In genomic region chr6:57743333-57743732, GRCm38 (mm10) we compare ENCODE assay signal across 9 mouse cellular contexts. TPM values are rescaled to one million over a fixed set of nuclear protein-coding genes. Genes with fewer than 3 reads are reported as not detected.
DNase-seq lines count a peak whose midpoint lies in the region; ATAC-seq and TF ChIP-seq lines count a peak whose summit lies in the region.
"Had no signal": no experiment of that assay in that cellular context is flagged by ENCODE, and none has a peak within 500 bp of the region (broad histone marks: within the 10 kb centered on the region; RNA-seq: fewer than 3 reads in every experiment).

No protein-coding gene starts in this region.

- no peaks in the 10 kb centered on the region for H3K4me1 ChIP-seq in intestine, embryonic 15.5 days (replicated peaks)
- no peaks in the 10 kb centered on the region for H3K4me1 ChIP-seq in intestine, embryonic 16.5 days (ENCODE audit: control insufficient read depth, insufficient read depth, low read length)
- H3K4me1 ChIP-seq in G1E (ENCODE audit: insufficient read depth, low read depth, low read length), result peaks cover 39% of the 10 kb centered on the region
- H3K4me1 ChIP-seq: embryonic facial prominence, embryonic 12.5 days had no signal

- 0 out of 2 replicates have a peak, but pooled peaks have one; percentile 67 for ATAC-seq in intestine, embryonic 15.5 days
- ATAC-seq in intestine, embryonic 16.5 days, result no peak
- 0 out of 2 replicates have a peak, but pooled peaks have one; percentile 23 for ATAC-seq in G1E (ENCODE audit: extremely low read depth, insufficient number of reproducible peaks, low FRiP score, poor library complexity, severe bottlenecking)
- peak; percentile 70 for ATAC-seq in megakaryocyte progenitor cell, adult 5-6 weeks (replicated peaks; ENCODE audit: poor library complexity)

- H3K27me3 ChIP-seq in intestine, embryonic 15.5 days (replicated peaks), result no peaks in the 10 kb centered on the region
- H3K27me3 ChIP-seq in intestine, embryonic 16.5 days (replicated peaks; ENCODE audit: control insufficient read depth, insufficient read depth, low read length), result no peaks in the 10 kb centered on the region
- H3K27me3 ChIP-seq in G1E (ENCODE audit: insufficient read depth, low read length), result no peaks in the 10 kb centered on the region
- H3K27me3 ChIP-seq: embryonic facial prominence, embryonic 12.5 days had no signal

- no peak overlapping the region for H3K4me2 ChIP-seq in intestine, embryonic 15.5 days (replicated peaks)
- no peak overlapping the region for H3K4me2 ChIP-seq in intestine, embryonic 16.5 days (ENCODE audit: low read depth, low read length)
- H3K4me2 ChIP-seq: embryonic facial prominence, embryonic 12.5 days had no signal

- no peak overlapping the region for H3K27ac ChIP-seq in intestine, embryonic 15.5 days
- H3K27ac ChIP-seq in intestine, embryonic 16.5 days (ENCODE audit: low read length), result no peak overlapping the region
- H3K27ac ChIP-seq: embryonic facial prominence, embryonic 12.5 days had no signal

- whole genome bisulfite sequencing in intestine, embryonic 15.5 days, result 80% methylated on average over 2 of the region's 2 CpGs
- WGBS in intestine, embryonic 16.5 days, result 79% methylated on average over 2 of the region's 2 CpGs

- no peak overlapping the region for H3K9ac ChIP-seq in intestine, embryonic 15.5 days
- H3K9ac ChIP-seq in intestine, embryonic 16.5 days (ENCODE audit: low read depth, low read length), result no peak overlapping the region
- H3K9ac ChIP-seq: embryonic facial prominence, embryonic 12.5 days had no signal

- no peak for TF ChIP-seq CTCF in G1E (IDR thresholded peaks at IDR 0.05; ENCODE audit: low read depth, low read length)

- no peak overlapping the region for H3K4me3 ChIP-seq in intestine, embryonic 15.5 days (replicated peaks)
- no peak overlapping the region for H3K4me3 ChIP-seq in intestine, embryonic 16.5 days (ENCODE audit: low read length)
- H3K4me3 ChIP-seq in G1E (ENCODE audit: low read depth, low read length), result no peak overlapping the region
- H3K4me3 ChIP-seq: embryonic facial prominence, embryonic 12.5 days had no signal

- H3K36me3 ChIP-seq in intestine, embryonic 15.5 days, result no peaks in the 10 kb centered on the region
- H3K36me3 ChIP-seq in intestine, embryonic 16.5 days (ENCODE audit: control insufficient read depth, insufficient read depth, low read length), result no peaks in the 10 kb centered on the region
- peaks cover 8% of the 10 kb centered on the region for H3K36me3 ChIP-seq in G1E (replicated peaks)
- H3K36me3 ChIP-seq: embryonic facial prominence, embryonic 12.5 days had no signal

- H3K9me3 ChIP-seq in intestine, embryonic 15.5 days, result no peaks in the 10 kb centered on the region
- H3K9me3 ChIP-seq in intestine, embryonic 16.5 days (ENCODE audit: control insufficient read depth, low read length), result 0 out of 2 replicates have a peak, but pooled peaks cover 2% of the 10 kb centered on the region
- H3K9me3 ChIP-seq in G1E (replicated peaks), result no peaks in the 10 kb centered on the region
- H3K9me3 ChIP-seq: embryonic facial prominence, embryonic 12.5 days had no signal

- no peak for DNase-seq in G1E (ENCODE audit: low spot score)
- DNase-seq in heart, postnatal 4 days, result peak; percentile 12
- DNase-seq in Muller cell, postnatal 12 days (ENCODE audit: inconsistent ontology term), result no peak
- no peak for DNase-seq in testis, postnatal 14 days (ENCODE audit: low spot score)
- no peak for DNase-seq in embryo, embryonic 10 days (ENCODE audit: low spot score)

RNA-seq across cellular contexts. Expression of gene Lancl2, which starts 41.0 kb away (rescaled TPM):
- polyA plus RNA-seq in intestine, embryonic 15.5 days (2015; fragmentation: Nextera tagmentation; extraction: Ambion mirVana), result 17.8 and 19.5 TPM in 2 replicates
- 15.8 and 15.9 TPM in 2 replicates for polyA plus RNA-seq in intestine, embryonic 16.5 days (2015; fragmentation: Nextera tagmentation; extraction: Ambion mirVana)
- total RNA-seq in G1E (2014; fragmentation: Nextera tagmentation) (33.8 and 34.4 TPM in 2 replicates), G1E (2017) (25.3 and 26.2 TPM in 2 replicates)
- polyA plus RNA-seq in G1E (2012), result 22.1 and 23.3 TPM in 2 replicates
- 10 to 100 TPM; 23.6 to 26.0 TPM for total RNA-seq in heart, postnatal 4 days (2021)
- 30.8 and 41.8 TPM in 2 replicates for total RNA-seq in megakaryocyte progenitor cell, adult 5-6 weeks (2015)
- 39.5 and 43.0 TPM in 2 replicates for total RNA-seq in megakaryocyte progenitor cell, adult 5-6 weeks (2017)

RNA-seq across cellular contexts. Expression of gene Pyurf, which starts 51.5 kb away (rescaled TPM):
- polyA plus RNA-seq in intestine, embryonic 15.5 days (2015; fragmentation: Nextera tagmentation; extraction: Ambion mirVana), result 19.4 and 21.9 TPM in 2 replicates
- polyA plus RNA-seq in intestine, embryonic 16.5 days (2015; fragmentation: Nextera tagmentation; extraction: Ambion mirVana), result 20.4 and 21.4 TPM in 2 replicates
- total RNA-seq in G1E (2014; fragmentation: Nextera tagmentation) (10.8 and 12.0 TPM in 2 replicates), G1E (2017) (21.0 and 23.0 TPM in 2 replicates)
- 13.8 and 20.6 TPM in 2 replicates for polyA plus RNA-seq in G1E (2012)
- total RNA-seq in heart, postnatal 4 days (2021), result 10 to 100 TPM; 15.9 to 18.5 TPM
- total RNA-seq in megakaryocyte progenitor cell, adult 5-6 weeks (2015), result 7.3 and 8.8 TPM in 2 replicates
- 13.1 and 15.8 TPM in 2 replicates for total RNA-seq in megakaryocyte progenitor cell, adult 5-6 weeks (2017)
